Mouse (Mus musculus): ENCODE data around the gene Ctdsp1.

Ctdsp1 gene

DNA sequence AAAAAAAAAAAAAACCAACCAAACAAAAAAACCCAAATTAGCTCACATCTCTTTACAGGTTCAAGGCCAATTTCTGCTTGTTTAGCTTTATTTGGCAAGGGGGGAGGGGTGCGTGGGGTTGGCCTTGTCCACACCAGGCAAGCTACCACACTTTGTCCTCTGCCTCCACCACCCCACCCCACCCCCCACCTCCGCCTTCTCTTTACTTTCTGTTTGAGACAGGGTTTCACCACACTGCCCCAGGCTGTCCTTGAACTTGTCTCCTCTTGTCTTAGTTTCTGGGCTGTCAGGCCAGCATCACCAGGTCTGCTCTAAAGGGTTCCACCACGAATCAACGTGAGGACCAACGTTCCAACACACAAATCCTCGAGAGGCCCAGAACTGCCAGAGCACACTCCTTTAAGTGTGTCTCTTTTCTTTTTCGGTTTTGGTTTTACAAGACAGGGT is 12.2 kb upstream of the Ctdsp1 start:
- no peak for DNase-seq (ENCODE audit: low spot score)

DNA sequence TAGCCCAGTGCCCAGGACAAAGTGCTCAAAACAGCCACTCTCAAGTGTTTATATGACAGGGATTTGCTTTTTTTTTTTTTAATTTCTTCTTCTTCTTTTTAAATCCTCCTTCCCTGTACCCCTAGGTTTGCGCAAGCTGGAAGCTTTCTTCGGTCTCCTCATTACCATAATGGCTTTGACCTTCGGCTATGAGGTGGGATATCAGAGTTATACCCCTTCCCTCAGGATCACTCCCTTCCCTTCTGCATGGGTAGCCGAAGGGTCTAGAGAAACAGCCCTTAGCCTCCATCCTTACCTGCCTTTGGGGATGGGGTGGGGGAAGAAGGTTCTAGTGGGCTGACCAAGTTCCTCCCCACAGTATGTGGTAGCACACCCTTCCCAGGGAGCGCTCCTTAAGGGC is 10.8 kb upstream of the Ctdsp1 start:
- DNase-seq (ENCODE audit: low spot score) = no peak

DNA sequence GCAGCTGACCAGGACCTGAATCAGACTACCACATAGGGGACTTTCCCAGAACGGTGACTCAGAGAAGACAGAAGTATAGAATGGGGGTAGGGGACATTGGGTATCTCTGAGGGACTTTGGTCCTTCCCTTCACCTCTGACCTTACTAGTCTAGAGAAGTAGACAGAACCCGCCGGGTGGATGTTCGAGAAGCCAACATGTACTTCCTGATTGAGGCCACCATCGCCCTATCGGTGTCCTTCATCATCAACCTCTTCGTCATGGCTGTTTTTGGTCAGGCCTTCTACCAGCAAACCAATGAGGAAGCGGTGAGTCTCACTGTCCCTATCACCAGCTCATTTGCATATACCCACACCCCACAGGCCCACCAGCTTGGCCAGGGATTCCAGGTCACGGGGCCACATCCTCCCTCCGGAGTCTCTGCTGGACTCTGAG is 9.7 kb upstream of the Ctdsp1 start:
- DNase-seq (ENCODE audit: low spot score) = no peak

DNA sequence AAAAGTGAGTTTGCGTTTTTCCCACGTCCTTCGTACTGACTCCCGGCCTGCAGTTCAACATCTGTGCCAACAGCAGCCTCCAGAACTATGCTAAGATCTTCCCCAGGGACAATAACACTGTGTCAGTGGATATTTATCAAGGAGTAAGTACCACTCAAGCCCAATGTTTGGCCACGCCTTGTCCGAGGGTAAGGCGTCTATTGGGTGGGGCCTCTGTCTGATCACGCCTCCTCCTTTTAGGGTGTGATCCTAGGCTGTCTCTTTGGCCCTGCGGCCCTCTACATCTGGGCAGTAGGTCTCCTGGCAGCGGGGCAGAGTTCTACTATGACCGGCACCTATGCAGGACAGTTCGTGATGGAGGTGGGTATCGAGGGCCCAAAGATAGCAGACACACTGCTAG is 7.9 kb upstream of the Ctdsp1 start:
- no peak for DNase-seq (ENCODE audit: low spot score)

DNA sequence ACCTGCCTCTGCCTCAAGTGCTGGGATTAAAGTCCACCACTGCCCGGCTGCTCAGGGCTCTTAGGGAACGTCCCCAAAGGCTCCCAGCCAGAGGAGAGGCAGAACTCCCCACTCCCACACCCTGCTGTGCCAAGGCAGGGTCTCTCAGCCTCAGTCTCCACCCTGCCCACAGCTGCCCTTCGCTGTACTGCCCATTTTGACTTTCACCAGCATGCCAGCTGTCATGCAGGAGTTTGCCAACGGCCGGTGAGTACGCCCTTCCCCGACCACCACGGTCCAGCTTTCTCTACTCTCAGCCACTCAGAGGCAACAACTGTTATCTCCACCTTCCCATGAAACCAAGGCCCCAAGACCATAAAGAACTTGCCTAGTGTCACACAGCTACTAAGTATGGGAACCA is 6.8 kb upstream of the Ctdsp1 start:
- no peak for DNase-seq (ENCODE audit: low spot score)

DNA sequence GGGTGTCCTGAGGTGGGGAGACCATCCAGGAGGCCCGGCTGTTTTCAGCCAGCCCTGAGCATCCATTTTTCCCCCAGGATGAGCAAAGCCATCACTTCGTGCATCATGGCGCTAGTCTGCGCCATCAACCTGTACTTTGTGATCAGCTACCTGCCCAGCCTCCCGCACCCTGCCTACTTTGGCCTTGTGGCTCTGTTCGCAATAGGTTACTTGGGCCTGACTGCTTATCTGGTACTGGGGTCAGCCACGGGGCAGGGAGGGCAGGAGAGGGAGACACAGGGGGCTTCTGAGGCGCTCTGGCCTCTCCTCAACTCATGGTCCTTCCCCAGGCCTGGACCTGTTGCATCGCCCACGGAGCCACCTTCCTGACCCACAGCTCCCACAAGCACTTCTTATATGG is 6.2 kb upstream of the Ctdsp1 start:
- DNase-seq (ENCODE audit: low spot score) = no peak

DNA sequence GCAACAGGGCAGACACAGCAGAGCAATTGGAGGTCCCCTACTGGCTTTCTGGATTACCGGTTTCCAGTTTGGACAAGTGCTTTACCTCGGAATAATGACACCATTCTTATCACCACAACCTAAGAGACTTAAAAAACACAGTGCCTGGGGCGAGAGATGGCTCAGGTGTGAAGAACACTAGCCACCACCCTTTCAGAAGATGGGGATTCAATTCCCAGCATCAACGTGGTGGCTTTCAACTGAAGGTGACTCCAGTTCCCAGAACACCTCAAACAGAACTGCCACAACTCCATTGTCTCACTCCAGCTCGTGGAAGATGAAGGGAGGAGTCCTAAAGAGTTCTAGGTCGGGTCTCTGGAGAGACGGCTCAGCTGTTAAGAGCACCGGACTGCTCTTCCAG is 5.8 kb upstream of the Ctdsp1 start:
- DNase-seq (ENCODE audit: low spot score) = no peak

DNA sequence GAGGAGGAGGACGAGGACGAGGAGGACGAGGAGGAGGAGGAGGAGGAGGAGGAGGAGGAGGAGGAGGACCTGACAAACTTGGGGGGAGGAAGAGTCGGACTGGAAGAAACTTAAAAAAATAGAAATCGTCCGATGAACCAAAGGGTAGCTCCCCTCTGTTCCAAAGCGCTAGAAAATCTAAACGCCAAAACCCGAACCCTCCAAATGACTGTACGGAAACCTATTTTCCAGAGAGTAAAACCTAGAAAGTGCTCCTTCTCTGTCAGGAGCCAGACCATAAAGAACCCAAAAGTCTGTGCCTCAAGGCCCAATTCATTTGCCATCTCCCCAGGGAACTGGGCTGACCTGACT is 5.0 kb upstream of the Ctdsp1 start:
- DNase-seq (ENCODE audit: low spot score) = no peak

DNA sequence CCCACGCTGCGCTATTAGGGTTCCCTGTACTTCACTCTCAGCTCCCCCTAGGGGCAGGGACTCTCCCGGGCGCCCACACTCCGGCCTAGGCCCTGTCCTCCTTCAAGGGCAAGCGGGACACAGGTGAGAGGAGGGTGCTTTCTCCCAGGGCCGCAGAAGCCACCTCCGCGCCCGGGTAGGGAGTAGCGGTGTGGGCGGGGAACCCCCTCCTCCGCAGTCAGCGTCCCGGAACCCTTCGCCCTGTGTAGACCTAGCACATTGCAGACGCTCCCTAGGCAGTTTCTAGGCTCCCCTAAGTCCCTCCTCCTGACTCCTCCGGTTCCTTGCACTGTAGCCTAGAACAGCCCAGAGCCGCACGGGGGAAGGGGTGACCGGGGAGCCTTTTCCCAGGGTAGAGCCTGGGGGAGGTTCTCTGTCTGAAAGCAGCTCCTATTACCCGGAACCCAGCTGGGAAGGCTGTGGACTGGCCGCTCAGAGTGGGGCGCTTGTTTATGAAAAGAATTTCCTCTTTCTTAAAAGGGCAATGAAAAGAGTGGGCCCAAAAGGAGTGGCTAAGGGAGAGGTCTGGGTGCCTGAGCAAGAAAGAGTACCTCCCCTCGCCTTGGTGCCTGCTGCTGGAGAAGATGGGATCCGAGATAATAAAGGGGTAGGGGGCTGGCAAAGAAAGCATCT is 4.5 kb upstream of the Ctdsp1 start:
- peak; percentile 97 for DNase-seq (ENCODE audit: low spot score)

DNA sequence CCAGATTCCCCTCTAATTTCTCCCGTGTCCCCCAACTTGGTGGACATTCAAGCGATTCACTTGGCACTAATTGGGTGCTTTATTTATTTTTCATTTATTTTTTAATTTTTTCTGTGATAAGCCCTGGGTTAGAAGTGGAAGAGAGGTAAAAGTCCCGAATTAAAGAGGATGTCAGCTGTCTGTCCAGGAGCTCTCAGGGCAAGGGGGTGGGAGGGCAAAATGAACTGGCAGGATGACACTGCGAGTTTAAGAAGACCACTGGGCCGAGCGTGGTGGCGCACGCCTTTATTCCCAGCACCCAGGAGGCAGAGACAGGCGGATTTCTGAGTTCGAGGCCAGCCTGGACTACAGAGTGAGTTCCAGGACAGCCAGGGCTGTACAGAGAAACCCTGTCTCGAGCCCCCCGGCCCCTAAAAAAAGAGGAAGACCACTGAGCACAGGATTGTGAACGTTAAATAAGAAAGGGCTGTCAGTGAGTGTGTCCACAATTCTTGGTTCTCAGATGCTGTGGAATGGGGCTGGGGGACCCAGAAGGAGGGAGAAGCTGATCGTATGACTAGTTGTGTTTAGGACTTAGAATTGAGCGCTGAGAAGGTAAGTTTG is 3.8 kb upstream of the Ctdsp1 start:
- DNase-seq (ENCODE audit: low spot score) = peak; percentile 15

DNA sequence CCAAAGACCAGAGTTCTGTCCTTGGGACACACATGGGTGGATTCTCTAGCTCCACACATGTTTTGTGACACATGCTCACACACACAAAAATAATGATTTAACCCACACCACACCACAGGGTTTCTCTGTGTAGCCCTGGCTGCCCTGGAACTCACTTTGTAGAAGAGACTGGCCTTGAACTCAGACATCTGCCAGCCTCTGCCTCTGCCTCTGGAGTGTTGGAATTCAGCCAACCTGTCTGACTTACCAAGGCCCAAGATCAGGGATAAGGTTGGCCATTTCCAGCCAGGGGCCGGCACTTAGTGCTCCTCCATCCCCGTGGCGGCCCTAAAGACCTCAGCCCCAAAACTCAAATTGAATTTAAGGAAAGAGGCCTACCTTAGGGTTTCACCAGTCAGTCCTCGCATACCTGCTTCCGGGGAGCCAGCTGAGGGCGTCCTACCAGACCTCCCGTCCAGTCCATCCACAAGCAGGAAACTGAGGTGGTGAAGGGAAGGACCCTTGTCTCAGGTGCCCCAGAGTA is 2.9 kb upstream of the Ctdsp1 start:
- peak; percentile 49 for DNase-seq (ENCODE audit: low spot score)

DNA sequence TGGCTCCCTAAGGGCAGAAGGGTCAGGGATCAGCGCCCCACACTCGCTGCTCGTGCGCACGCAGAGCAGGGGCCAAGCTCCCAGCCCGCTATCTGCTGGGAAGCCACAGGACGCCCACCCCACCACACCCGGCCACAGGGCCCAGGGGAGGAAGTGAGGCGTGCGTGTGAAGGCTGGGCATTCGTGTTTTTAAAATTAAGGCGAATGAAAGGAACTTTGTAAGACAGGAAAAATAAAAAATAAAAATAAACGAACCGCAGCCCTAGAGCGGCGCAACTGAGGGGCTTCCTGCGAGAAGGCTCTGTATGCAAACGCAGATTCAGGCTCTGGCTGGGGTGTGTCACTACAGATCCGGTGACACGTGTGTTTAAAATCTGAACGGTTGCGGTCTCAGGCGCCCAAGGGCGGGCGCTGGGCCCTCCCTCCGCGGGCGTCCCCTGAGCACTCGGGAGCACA is 1.4 kb upstream of the Ctdsp1 start:
- DNase-seq (ENCODE audit: low spot score) = no peak

DNA sequence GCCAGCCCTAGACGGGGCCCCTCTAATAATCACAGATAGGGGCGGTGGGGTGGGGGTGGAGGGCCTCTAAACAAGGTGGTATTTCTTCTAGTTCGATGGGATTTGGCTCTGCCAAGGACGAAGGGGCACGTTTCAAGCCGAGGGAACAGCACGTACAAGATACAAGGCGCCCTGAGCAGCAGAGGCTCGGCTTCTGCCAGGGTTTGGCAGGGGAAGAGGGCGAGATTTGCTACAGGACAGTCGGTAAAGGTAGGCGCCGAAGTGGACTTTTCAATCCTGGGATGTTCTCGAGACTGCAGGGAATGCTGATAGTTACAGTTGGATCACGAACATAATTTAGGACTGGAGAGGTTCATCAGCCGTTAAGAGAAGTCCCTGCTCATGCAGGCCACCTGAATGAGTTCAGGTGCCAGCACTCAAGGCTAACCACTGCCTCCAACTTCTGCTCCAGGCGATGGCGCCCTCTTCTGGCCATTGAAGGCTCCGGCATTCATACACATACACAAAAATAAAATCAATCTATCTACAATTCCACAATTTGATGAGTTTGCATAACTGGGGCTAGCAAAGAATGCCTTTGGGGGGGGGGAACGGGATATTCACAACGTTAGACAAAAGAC is 912 bp upstream of the Ctdsp1 start:
- DNase-seq (ENCODE audit: low spot score) = peak; percentile 79

DNA sequence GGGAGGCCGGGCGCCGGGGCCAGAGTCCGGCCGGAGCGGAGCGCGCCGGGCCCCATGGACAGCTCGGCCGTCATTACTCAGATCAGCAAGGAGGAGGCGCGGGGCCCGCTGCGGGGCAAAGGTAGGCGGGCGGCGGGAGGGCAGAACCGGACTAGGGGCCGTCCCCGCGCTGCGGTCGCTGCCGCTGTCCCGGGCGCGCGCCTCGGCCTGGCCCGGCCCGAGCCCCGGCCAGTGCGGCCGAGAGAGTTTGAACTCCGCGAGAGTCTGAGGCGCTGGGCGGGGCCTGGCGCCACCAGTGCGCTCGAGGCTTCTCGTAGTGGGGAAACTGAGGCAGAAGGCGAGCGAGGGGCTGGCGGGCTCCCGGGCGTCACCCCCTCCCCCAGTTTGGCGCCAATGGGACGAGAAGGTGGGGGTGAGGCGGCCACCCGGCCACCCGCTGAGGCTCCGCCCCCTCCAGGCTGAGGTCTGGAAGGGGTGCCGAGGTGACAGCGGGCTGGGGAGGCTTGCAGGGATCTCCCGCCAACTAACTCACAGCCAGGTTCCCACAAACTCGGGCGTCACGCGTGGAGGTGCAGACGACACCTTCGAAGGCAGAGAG is 634 bp downstream of the Ctdsp1 start:
- peak; percentile 71 for DNase-seq (ENCODE audit: low spot score)

DNA sequence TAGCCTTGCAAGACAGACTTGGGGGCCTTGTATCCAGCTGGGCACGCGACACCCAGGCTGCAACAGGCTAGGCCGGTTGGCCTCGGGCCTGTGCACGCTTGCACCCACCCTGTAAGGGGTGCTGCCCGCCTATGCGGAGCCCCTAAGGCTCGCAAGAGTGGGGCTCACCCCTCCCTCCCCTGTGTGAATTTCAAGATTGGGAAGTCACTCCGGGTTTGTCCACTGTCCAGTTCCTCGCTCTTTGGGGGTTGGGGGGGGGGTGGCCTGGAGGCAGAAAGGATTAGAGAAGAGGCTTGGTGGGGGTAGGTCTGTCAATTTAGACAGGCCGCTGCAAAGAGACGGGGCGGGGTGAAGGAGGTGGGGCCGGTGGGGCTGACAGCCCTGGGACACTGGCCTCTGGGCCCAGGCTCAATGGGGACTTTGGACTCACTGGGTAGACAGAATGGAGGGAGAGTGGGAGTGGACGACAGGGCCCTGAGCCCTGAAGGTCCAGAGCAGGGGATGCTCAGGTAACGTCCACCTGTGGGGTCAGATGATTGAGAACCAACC is 1.2 kb downstream of the Ctdsp1 start:
- DNase-seq (ENCODE audit: low spot score) = peak; percentile 56

DNA sequence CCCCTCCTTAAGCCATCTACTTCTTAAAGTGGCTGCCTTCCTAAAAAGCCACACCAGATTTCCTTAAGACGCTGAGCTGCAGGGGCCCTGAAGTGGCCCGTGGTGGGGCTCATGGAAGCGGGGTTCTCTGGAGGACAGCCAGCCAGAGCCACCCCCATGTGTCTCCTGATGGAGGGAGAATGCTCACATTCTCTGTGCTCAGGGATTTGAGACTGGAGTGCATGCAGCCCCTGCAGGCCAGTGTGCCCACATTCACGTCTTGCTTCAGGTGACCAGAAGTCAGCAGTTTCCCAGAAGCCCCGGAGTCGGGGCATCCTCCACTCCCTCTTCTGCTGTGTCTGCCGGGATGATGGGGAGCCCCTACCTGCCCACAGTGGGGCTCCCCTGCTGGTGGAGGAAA is 1.7 kb downstream of the Ctdsp1 start:
- no peak for DNase-seq (ENCODE audit: low spot score)

DNA sequence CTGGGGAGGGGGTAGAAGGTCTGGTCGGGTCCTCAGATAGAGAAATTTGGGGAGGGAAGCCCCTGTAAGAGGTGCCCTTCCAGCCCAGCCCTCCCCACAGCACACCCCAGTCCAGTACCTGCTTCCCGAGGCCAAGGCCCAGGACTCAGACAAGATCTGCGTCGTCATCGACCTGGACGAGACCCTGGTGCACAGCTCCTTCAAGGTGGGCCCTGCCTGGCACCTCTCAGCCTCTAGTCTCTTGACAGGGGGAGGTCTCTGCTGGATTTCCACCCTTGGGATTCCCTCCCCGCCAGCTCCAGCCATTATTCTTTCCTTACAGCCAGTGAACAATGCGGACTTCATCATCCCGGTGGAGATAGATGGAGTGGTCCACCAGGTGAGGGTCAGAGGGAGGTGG is 2.4 kb downstream of the Ctdsp1 start:
- DNase-seq (ENCODE audit: low spot score) = no peak

DNA sequence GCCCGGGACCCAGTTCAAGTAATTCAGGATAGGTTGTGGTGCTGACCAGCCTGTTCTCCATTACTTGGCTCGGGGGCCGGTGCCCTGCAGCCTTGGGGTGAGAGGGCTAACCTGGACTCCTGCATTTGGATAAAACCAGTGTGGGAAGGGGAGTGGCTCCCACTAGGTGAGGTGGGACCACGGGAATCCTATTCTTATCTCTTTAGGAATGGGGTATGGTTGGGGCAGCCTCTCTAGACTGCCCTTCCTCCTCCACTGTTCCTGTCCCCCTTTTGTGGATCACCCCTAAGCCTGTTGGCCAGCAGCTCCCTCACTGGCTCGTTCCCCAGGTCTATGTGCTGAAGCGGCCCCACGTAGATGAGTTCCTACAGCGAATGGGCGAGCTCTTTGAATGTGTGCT is 3.0 kb downstream of the Ctdsp1 start:
- no peak for DNase-seq (ENCODE audit: low spot score)

DNA sequence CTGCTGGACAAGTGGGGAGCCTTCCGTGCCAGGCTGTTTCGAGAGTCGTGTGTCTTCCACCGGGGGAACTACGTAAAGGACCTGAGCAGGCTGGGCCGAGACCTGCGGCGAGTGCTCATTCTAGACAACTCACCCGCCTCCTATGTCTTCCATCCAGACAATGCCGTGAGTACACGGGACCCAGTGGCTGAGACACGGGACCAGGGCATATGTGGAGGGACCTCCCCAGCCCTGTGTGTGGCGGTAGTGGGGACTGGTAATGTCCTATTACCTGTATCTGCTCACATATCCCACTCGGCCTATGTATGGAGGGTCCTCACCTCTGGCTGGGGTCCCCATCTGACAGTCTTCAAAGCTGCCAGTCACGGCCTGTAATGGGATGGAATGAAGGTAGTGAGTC is 3.5 kb downstream of the Ctdsp1 start:
- no peak for DNase-seq (ENCODE audit: low spot score)

DNA sequence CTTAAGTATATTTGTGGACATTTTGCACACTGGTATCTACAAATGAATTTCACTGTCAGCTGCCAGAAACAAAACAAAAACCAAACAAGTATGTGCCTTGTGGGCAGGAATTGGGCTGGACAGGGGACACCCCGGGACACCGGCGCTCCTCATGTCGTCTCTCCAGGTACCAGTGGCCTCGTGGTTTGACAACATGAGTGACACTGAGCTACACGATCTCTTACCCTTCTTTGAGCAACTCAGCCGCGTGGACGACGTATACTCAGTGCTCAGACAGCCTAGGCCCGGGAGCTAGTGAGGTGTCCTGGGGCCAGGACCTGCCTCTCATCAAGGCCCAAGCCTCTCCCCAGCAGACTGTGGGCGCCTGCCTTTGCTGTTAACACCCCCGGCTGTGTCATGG is 4.0 kb downstream of the Ctdsp1 start:
- DNase-seq (ENCODE audit: low spot score) = no peak

DNA sequence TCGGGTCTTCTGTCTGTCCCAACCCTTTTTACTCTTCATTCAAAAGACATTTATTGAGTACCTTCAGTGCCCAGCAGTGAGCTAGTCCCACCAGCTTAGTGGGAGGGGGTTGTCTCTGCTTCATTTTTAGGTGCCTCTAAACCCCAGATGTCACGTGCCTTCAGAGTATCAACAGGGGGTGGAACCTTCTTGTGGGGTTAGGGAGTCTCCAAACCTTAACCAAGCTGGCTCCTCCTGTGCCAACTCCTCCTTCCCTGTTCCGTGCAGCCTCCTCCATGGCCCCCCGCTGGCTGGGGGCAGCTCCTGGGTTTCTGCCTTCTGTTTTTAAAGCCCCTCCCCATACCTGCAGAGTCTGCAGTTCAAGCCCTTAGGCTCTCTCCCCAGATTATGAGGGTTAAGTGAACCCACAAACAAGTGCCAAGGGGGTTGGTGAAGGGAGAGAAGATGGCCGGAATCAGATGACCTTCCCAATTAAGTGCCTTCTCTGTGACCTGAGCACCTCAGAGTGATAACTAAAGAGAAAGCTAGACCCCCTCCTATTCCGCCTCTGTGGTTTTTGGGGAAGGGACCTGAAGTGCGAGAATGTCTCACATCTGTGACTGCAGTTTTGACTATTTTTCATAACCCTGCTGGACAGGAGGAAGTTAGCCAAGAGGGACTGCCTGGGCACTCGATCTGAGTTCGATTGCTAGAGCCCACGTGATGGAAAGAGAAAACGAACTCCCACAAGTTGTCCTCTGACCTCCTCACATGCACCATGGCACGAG is 5.3 kb downstream of the Ctdsp1 start:
- DNase-seq (ENCODE audit: low spot score) = peak; percentile 49
